Mouse (Mus musculus): Measurements from ENCODE around the gene Slc16a10. TPM values are rescaled to one million over a fixed set of nuclear protein-coding genes. Genes with fewer than 3 reads are reported as not detected.

Gene Slc16a10
- 10 to 100 TPM; 19.3 to 24.6 (median 19.9) TPM for total RNA-seq (2022)

DNA sequence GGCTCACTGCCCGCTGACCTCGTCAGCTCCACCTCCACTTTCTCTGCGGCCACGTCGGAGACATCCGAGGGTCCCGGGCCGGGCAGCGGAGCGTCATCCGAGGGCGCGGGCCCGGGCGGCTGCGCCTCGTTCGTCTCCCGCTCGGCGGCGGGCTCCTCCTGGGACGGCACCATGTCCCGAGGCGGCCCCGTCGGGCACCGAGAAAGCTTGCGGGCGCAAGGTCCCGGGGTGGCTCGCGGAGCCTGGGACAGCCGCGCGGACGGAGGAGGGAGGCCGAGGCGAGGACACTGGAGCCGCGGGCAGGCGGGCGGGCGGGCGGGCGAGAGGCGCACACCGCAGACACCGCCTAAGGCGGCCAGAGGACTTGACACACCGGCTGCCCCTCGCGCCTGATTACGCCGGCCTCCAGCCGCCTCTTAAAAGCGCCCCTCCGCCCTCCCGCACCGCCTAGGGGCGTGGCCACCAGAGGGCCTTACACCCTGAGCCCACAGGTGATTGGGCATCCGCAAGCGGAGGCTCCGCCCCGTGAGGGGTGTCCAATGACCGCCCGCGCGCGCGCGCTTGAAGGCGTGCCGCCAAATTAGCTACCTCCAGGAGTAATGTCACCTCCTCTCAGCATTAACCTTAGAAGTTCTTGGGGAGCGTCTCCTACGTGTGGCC lies at the start of gene Slc16a10:
TSS of gene Slc16a10 (minus strand) at position 395 of the 660 bp plus-strand sequence.
- peak; percentile 90 for DNase-seq (ENCODE audit: low spot score)

DNA sequence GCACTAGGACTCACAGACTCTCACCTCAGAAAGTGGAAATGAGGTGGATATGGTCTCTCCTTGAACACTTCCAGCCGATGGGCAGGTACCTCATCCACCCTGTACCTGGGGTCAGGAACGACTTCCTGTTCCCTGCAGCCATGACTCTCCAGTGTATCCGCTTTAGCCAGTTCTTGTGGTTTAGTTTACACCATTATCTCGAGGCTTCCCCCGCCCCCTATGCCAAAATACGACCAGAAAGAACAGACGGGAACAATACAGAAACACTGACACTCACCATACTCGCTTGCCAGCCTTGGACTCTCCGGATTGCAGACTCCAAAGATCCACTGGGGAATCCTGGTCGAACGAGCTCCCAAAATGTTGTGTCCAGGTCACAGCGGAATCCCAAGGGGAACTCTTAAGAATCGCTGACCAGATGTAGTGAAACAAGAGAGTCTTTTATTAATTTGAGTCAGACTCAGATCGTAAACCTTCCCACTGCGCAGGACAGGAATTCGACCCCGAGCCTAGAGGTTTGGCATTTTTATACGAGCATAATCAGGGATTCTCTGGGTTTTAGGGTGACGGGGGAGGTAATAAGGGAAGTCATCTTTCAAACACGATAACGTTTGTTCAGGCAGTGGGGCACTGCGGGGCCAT lies 49.4 kb upstream of the Slc16a10 start:
- DNase-seq (ENCODE audit: low spot score): no peak

GRCm38 (mm10) chr10:40190871-40191270 lies 48.8 kb upstream of the Slc16a10 start:
- DNase-seq (ENCODE audit: low spot score): no peak

GRCm38 (mm10) chr10:40189689-40190088 lies 47.6 kb upstream of the Slc16a10 start:
- DNase-seq (ENCODE audit: low spot score): no peak

DNA sequence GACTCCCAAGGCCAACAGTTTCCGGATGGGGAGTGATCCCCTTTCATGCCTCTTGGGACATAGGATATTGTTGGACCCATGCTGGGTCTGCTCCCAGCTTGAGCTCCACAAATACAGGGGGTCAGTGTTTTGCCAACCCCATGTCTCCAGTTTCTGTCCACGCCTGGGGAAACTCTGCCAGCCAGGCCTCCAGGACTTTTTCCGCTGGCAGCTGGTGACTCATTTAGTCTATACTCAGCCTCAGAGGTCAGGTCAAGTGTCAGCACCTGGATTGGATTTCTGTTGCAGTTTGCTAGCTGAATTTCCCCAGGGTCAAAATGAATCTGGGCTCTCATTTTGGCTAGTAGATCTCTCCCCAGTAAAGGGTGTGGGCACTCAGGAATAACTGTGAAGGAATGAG lies 46.8 kb upstream of the Slc16a10 start:
- no peak for DNase-seq (ENCODE audit: low spot score)

DNA sequence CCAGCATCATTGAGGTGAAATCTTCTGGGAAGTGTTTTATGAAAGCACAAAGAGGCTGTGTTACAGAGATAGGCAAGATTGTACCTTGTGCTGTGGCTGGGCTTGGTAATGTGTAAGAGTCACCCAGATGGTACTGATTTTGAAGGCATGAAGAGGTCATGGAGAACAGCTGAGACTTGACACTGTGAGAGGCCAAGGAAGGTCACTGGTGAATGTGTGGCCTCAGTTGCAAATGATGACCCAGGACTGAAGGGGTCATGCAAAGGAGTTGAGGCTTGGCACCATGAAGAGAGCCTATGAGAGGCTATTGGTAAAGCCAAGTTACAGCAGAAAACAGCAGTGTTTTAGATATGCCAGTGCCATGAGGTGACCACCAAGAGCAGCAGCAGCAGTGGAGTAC lies 43.9 kb upstream of the Slc16a10 start:
- no peak for DNase-seq (ENCODE audit: low spot score)

- DNase-seq (ENCODE audit: low spot score): no peak
Observed at GRCm38 (mm10) chr10:40180011-40180410, 38.0 kb upstream of the Slc16a10 start.

DNA sequence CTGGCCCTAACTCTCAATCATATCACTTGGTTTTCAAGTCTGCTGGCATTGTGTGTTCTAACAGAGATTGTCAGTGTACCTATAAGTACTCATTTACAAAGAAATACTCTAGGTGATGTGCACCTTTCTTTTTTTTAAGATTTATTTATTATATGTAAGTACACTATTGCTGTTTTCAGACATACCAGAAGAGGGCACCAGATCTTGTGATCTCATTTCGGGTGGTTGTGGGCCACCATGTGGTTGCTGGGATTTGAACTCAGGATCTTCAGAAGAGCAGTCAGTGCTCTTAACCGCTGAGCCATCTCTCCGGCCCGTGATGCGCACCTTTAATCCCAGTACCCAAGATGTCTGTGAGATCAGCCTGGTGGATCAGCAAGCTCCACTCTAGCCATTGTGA lies 37.1 kb upstream of the Slc16a10 start:
- no peak for DNase-seq (ENCODE audit: low spot score)

DNA sequence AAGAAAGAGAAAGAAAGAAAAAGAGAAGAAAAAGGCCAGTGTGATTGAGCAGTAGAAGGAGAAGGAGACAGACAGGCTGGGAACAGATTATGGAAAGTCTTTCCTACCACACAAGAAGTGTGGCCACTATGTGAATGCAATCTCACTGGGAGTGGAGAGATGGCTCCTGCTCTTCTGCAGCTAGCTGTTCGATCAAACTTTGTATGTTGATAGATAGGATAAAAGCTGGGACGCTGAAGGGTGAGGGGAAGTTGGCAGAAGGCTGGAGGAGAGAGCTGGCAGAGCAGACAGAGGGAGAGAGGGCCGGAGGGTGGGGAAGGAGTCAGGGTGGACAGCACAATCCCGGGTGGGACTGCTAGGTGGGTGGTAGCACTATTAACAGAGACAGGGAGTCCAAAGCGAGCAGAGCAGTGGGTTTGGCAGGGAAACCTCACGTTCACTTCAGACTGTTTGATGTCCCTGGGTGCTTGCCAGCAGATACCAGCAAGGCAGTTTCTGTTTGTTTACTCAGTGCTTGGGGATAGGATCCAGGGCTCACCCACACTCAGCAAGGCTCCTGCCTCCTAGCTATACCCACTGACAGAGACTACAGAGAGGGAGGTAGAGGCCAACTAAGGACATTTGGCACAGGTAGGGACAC lies 35.4 kb upstream of the Slc16a10 start:
- peak; percentile 19 for DNase-seq (ENCODE audit: low spot score)

GRCm38 (mm10) chr10:40172136-40172535 lies 30.1 kb upstream of the Slc16a10 start:
- DNase-seq (ENCODE audit: low spot score): no peak

DNA sequence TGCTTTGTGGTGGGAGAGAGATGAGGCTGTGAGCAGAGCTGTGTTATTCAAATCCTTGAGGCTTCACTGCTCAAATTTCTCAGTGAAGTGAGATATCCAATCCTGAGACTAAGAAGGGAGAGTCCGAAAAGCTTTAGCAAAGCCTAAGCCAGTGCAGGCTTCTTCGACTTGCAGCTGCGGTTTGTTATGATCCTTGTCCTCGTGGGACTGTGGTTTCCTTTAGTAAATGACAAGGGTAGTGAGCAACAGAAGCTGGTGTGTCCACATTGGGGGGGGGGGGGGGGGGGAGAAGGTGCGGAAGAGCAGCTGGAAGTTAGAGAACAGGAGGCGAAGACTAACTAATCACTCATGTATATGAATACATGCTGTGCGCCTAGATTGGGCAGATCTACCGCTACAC lies 29.2 kb upstream of the Slc16a10 start:
- DNase-seq (ENCODE audit: low spot score): no peak

DNA sequence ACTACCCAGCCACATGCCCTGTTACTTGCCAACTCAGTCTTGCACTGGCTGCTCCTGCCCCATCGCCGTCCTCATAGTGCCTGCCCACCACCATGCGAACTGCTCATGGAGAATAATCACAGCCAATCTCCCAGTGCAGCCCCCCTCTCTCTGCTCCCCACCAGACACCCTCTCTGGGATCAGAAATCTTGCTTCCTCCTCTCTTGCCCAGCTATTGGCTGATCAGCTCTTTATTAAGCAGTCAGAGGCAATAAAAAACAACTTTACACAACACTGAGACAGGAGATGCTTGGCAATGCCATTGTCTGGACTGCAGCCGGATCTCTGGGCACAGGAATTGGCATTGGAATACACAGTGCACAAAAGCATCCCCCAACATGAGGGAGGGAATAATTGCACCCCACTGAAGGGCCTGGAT lies 28.1 kb upstream of the Slc16a10 start:
- no peak for DNase-seq (ENCODE audit: low spot score)

DNA sequence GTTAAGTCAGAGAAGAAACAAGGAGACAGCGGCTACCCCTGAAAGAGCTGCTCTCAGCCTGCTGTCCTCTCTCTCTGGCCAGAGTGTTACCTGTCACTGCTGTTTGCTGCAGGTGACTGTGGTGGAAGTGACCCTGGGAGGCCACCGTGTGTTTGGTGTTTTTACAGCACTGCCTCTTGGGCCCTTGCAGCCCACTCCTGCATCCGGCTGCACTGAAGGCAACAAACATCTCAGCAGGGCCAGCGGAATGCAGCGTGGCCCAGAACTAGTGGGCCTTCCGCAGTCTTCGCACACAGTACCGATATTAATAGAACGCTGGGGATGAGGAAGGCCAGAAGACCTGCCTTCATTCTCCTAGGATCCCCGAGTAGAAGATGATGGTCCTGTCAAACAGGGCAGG lies 27.5 kb upstream of the Slc16a10 start:
- no peak for DNase-seq (ENCODE audit: low spot score)

GRCm38 (mm10) chr10:40169088-40169487 lies 27.0 kb upstream of the Slc16a10 start:
- DNase-seq (ENCODE audit: low spot score): no peak

DNA sequence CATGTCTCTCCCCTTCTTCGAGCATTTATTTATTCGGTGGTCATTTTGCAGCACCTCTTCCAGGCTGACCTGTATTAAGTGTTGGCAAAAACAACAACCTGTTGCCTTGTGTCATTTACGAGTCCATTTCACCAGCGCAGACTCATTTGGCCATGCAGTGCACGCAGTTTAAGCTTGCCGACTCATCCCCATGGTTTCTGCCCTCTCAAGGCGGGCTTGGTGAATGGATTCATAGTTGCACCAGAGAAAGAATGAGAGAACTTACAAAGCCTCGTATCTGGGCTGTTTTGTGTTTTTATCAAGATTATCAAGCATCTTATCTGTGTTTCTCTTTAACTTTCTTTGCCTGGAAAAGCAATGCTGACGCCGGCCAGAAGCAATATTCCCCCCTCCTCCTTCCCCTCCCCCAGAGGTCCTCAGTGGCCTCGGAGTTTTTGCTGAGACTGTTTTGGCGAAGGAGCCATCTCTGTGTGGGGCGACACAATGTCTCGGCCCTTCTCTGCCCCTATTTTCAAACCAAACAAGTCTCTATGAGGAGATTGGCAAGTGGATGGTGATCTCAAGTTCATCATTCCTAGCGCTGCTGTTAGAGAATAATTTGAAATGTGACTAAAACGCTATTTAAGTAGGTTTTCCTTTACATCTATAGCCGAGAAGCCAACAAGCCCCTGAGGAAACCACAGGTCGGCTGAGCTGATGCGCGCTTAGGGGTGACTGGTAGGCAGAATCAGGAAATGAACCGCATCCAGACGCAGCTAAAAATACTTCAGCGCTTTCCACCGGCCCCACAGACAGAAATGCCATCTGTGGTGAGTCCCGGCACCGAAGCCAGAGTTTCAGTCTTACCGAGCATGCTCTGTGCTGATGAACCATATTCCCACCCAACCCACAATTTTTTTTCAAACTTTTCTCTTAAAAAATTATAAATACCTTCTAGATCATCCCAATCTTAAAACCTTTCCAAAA lies 22.6 kb upstream of the Slc16a10 start:
- peak; percentile 17 for DNase-seq (ENCODE audit: low spot score)

GRCm38 (mm10) chr10:40163914-40164313 lies 21.9 kb upstream of the Slc16a10 start:
- no peak for DNase-seq (ENCODE audit: low spot score)

DNA sequence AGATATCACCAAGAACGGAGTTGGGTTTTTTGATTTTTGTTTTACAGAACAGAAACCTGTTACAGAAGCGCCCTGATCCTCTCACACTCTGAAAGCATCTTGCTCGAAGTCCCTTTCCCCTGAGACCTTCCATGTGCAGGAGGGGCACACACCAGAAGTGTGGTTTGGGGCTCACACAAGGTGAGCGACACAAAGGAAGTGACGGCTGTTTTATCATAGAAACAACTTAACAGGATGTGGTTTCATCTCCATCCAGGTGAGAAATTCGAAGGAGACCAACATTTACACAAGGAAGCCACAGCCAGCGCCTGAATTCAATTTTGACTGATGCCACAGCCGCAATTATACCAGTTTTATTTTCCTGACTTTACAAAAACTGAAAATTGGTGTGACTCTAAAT lies 21.3 kb upstream of the Slc16a10 start:
- no peak for DNase-seq (ENCODE audit: low spot score)

GRCm38 (mm10) chr10:40161701-40162255 lies 19.7 kb upstream of the Slc16a10 start:
- no peak for DNase-seq (ENCODE audit: low spot score)

DNA sequence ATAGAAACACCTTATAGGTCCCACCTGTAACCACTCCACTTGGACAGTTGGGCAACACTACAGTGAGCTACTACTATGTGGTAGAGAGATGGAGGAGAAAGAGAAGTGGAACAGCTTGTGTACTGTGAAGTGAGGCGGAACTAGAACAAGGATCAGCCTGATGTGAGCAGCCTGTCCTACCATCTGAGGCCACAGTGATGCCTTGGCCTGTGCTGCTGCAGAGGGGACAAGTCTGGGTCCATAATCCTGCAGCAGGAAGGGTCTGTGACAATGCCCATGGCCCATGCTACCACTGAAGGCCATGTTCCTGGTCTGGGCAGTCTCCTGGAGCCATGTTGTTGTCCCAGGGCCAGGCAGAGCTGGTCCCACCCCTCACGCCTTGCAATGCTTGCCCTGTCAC lies 19.2 kb upstream of the Slc16a10 start:
- DNase-seq (ENCODE audit: low spot score): no peak

- DNase-seq (ENCODE audit: low spot score): no peak
Observed at GRCm38 (mm10) chr10:40152550-40152857, 10.4 kb upstream of the Slc16a10 start.

DNA sequence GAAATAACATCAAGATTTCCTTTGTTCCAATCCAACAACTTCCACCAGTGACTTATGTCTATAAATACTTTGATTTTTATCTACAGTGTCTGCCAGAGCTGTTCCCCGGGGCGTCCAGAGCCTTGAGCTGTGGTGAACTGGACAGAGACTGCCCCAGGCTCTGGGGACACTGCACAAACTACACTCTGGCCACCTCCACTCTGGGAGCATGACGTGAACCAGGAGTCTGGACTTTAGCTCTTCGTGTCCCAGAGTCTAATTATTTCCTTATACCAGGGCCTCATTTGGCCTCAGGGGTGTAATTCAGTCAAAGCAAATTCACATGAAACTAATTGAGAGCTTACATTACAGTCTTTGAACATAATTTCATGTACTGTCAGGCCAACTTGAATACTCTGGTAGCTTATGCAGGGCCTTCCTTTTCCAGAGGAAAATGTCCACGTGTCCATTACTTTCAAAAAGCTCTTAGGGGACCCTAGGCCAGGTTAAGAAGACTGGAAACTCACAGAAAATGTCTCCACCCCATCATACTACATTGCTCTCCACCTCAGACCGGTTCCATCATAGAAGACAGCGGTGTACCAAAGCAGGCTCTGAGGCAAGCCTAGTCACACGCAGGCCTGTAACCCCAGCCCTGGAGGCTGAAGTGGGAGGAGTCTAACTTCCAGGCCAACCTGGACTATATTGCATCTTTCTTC lies 9.9 kb upstream of the Slc16a10 start:
- no peak for DNase-seq (ENCODE audit: low spot score)

Measured in heart, adult 8-10 months (tissue).